Mouse (Mus musculus): ENCODE results near the gene Wdr41. TPM values are rescaled to one million over a fixed set of nuclear protein-coding genes. Genes with fewer than 3 reads are reported as not detected.

The Wdr41 gene
- polyA plus RNA-seq, 1 experiment from 2014 or later, result 20.7 TPM

- 84% methylated on average over 7 of the region's 7 CpGs for WGBS
- no peak overlapping the region for H3K4me3 ChIP-seq (replicated peaks)
- H3K4me2 ChIP-seq, result no peak overlapping the region
- no peak for ATAC-seq (ENCODE audit: insufficient read depth, low FRiP score, low read depth)
- H3K36me3 ChIP-seq, result no peaks in the 10 kb centered on the region
- no peak overlapping the region for H3K9ac ChIP-seq
- H3K27ac ChIP-seq, result no peak overlapping the region
- H3K4me1 ChIP-seq, result no peaks in the 10 kb centered on the region
- H3K9me3 ChIP-seq, result no peaks in the 10 kb centered on the region
- H3K27me3 ChIP-seq (replicated peaks), result no peaks in the 10 kb centered on the region
Observed at GRCm38 (mm10) chr13:95009261-95009660, 33.1 kb downstream of the Wdr41 start.

- Histone ChIP-seq H3K9me3 (no peaks in the 10 kb centered on the region), H3K4me3 (replicated peaks) (no peak overlapping the region), H3K27ac (no peak overlapping the region), H3K36me3 (no peaks in the 10 kb centered on the region), H3K27me3 (replicated peaks) (no peaks in the 10 kb centered on the region), H3K4me2 (no peak overlapping the region), H3K4me1 (no peaks in the 10 kb centered on the region), H3K9ac (no peak overlapping the region)
- WGBS, result 85% methylated on average over 7 of the region's 7 CpGs
- no peak for ATAC-seq (ENCODE audit: insufficient read depth, low FRiP score, low read depth)
Observed at GRCm38 (mm10) chr13:95011546-95012257, 35.6 kb downstream of the Wdr41 start.

GRCm38 (mm10) chr13:95017278-95017677 lies 41.1 kb downstream of the Wdr41 start:
- H3K27me3 ChIP-seq (replicated peaks), result no peaks in the 10 kb centered on the region
- H3K4me2 ChIP-seq, result no peak overlapping the region
- ATAC-seq (ENCODE audit: insufficient read depth, low FRiP score, low read depth), result no peak
- H3K9ac ChIP-seq, result no peak overlapping the region
- WGBS, result 88% methylated on average over 6 of the region's 6 CpGs
- no peaks in the 10 kb centered on the region for H3K36me3 ChIP-seq
- no peaks in the 10 kb centered on the region for H3K9me3 ChIP-seq
- no peak overlapping the region for H3K4me3 ChIP-seq (replicated peaks)
- H3K27ac ChIP-seq, result no peak overlapping the region
- H3K4me1 ChIP-seq, result 0 out of 2 replicates have a peak, but pooled peaks cover 4% of the 10 kb centered on the region

GRCm38 (mm10) chr13:95017916-95018315 lies 41.8 kb downstream of the Wdr41 start:
- no peak overlapping the region for H3K4me3 ChIP-seq (replicated peaks)
- H3K36me3 ChIP-seq, result no peaks in the 10 kb centered on the region
- no peak overlapping the region for H3K27ac ChIP-seq

DNA sequence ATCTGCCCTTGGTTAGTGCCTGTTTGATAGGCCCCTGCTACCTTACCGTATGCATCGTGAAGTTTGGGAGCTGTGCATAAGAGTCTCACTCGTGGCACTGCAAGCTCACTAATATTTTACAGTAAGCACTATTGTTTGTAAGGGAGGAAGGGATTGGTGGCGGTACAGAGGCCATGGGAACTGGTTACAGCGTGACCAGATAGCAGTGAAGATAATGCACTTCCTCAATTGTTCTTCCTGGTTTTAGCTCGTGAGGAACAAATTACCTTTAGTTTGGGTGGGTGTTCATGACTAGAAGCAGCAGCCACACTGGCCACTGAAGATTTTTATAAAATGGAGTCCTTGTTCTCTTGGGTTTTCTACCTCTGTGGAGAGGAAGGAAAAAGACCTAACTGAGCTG lies 43.2 kb downstream of the Wdr41 start:
- Histone ChIP-seq H3K27ac (no peak overlapping the region), H3K4me3 (replicated peaks) (no peak overlapping the region), H3K9ac (no peak overlapping the region), H3K9me3 (no peaks in the 10 kb centered on the region), H3K27me3 (replicated peaks) (no peaks in the 10 kb centered on the region), H3K4me1 (0 out of 2 replicates have a peak, but pooled peaks cover 4% of the 10 kb centered on the region), H3K4me2 (no peak overlapping the region), H3K36me3 (no peaks in the 10 kb centered on the region)
- no peak for ATAC-seq (ENCODE audit: insufficient read depth, low FRiP score, low read depth)
- 76% methylated on average over 6 of the region's 6 CpGs for WGBS

More at GRCm38 (mm10) chr13:95017916-95018315, 41.8 kb downstream of the Wdr41 start:
- H3K4me2 ChIP-seq, result no peak overlapping the region
- H3K9ac ChIP-seq, result no peak overlapping the region
- H3K9me3 ChIP-seq, result no peaks in the 10 kb centered on the region
- peak; percentile 58; the same call in 1 of the 2 replicates for ATAC-seq (ENCODE audit: insufficient read depth, low FRiP score, low read depth)
- 4% methylated on average over 9 of the region's 9 CpGs for WGBS
- no peaks in the 10 kb centered on the region for H3K27me3 ChIP-seq (replicated peaks)
- H3K4me1 ChIP-seq, result 0 out of 2 replicates have a peak, but pooled peaks cover 4% of the 10 kb centered on the region

- Histone ChIP-seq H3K27ac (no peak overlapping the region), H3K27me3 (replicated peaks) (no peaks in the 10 kb centered on the region), H3K36me3 (no peaks in the 10 kb centered on the region), H3K9me3 (no peaks in the 10 kb centered on the region), H3K4me3 (replicated peaks) (no peak overlapping the region), H3K4me1 (0 out of 2 replicates have a peak, but pooled peaks cover 4% of the 10 kb centered on the region), H3K9ac (no peak overlapping the region), H3K4me2 (no peak overlapping the region)
- no peak for ATAC-seq (ENCODE audit: insufficient read depth, low FRiP score, low read depth)
- WGBS, result 82% methylated on average over 6 of the region's 6 CpGs
Observed at GRCm38 (mm10) chr13:95020216-95020615, 44.1 kb downstream of the Wdr41 start.

- Histone ChIP-seq H3K27ac (no peak overlapping the region), H3K9ac (no peak overlapping the region), H3K4me3 (replicated peaks) (no peak overlapping the region), H3K9me3 (no peaks in the 10 kb centered on the region), H3K4me2 (no peak overlapping the region), H3K36me3 (no peaks in the 10 kb centered on the region), H3K27me3 (replicated peaks) (no peaks in the 10 kb centered on the region), H3K4me1 (no peaks in the 10 kb centered on the region)
- no peak for ATAC-seq (ENCODE audit: insufficient read depth, low FRiP score, low read depth)
- 89% methylated on average over 6 of the region's 6 CpGs for WGBS
Observed at GRCm38 (mm10) chr13:95030828-95031227, 54.7 kb downstream of the Wdr41 start.

GRCm38 (mm10) chr13:95032127-95032831 lies 56.1 kb downstream of the Wdr41 start:
- no peak for ATAC-seq (ENCODE audit: insufficient read depth, low FRiP score, low read depth)
- H3K27ac ChIP-seq, result no peak overlapping the region
- H3K9ac ChIP-seq, result no peak overlapping the region
- H3K9me3 ChIP-seq, result no peaks in the 10 kb centered on the region
- H3K4me3 ChIP-seq (replicated peaks), result no peak overlapping the region
- H3K27me3 ChIP-seq (replicated peaks), result no peaks in the 10 kb centered on the region
- no peaks in the 10 kb centered on the region for H3K4me1 ChIP-seq
- H3K36me3 ChIP-seq, result no peaks in the 10 kb centered on the region
- no peak overlapping the region for H3K4me2 ChIP-seq
- 77% methylated on average over 17 of the region's 17 CpGs for WGBS

DNA sequence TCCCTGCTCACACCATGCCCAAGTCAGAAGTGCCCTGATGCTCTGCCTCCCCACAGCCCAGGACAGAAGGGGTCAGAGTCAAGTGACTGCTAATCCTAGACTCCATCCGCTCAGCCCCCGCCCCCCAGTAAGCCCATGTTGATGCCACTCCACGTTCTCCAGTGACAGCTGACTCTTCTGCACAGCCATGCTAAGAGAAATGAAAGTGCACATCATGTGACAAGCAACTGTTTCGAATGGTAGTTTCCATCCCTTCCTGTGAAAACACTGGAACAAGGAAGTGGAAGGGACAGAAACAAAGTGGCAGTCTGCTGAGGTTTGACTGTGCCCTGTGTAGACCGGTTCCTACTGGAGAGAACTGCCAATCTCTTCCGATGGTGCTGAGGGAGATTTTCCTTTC lies 56.8 kb downstream of the Wdr41 start:
- H3K27me3 ChIP-seq (replicated peaks), result no peaks in the 10 kb centered on the region
- no peak for ATAC-seq (ENCODE audit: insufficient read depth, low FRiP score, low read depth)
- no peaks in the 10 kb centered on the region for H3K4me1 ChIP-seq
- H3K9ac ChIP-seq, result no peak overlapping the region
- H3K4me3 ChIP-seq (replicated peaks), result no peak overlapping the region
- no peaks in the 10 kb centered on the region for H3K36me3 ChIP-seq
- H3K27ac ChIP-seq, result no peak overlapping the region
- 73% methylated on average over 6 of the region's 6 CpGs for WGBS
- no peaks in the 10 kb centered on the region for H3K9me3 ChIP-seq
- no peak overlapping the region for H3K4me2 ChIP-seq

DNA sequence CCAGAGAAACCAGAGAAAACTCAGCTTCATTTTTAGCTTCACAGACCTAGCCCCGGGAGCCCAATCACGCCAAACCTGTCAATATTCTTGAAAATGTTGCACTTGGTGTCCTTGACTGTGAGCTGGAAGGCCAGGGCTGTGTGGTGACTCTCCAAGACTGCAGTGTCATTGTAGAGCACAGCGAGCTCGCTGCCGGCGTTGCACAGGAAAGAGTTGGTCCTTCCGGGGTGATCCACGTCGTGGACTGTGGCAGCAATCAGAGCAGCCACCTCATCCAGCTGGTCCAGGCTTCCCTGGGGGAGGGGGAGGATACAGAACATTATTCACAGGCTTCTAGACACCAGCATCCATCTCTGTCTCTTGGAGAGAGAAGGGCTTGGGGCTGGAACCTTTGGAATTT lies 58.0 kb downstream of the Wdr41 start:
- no peak overlapping the region for H3K9ac ChIP-seq
- H3K9me3 ChIP-seq, result no peaks in the 10 kb centered on the region
- no peaks in the 10 kb centered on the region for H3K36me3 ChIP-seq
- H3K27ac ChIP-seq, result no peak overlapping the region
- no peaks in the 10 kb centered on the region for H3K4me1 ChIP-seq
- ATAC-seq (ENCODE audit: insufficient read depth, low FRiP score, low read depth), result no peak
- no peak overlapping the region for H3K4me3 ChIP-seq (replicated peaks)
- 65% methylated on average over 9 of the region's 9 CpGs for WGBS
- H3K4me2 ChIP-seq, result no peak overlapping the region
- H3K27me3 ChIP-seq (replicated peaks), result no peaks in the 10 kb centered on the region

DNA sequence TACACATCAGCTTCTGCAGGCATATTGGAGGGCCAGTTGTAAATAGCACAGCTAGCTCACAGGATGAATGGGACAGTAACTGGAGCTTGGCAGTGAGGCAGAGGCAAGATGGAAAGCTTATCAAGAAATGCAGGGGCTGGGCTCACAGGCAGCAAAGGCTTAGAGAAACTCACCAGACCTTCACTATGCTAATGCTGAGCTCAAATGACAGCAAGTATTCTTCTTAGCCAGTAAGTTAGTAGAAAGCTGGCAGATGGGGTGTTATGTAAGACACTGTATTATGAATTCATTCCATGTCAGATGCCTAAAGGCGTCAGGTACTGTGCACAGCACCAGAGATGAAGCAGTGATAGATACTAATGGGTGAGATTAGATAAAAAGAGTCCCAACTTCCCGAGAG lies 58.6 kb downstream of the Wdr41 start:
- ATAC-seq (ENCODE audit: insufficient read depth, low FRiP score, low read depth), result no peak
- 50% methylated on average over 2 of the region's 2 CpGs for WGBS
- Histone ChIP-seq H3K27ac (no peak overlapping the region), H3K27me3 (replicated peaks) (no peaks in the 10 kb centered on the region), H3K9ac (no peak overlapping the region), H3K4me3 (replicated peaks) (no peak overlapping the region), H3K4me2 (no peak overlapping the region), H3K4me1 (no peaks in the 10 kb centered on the region), H3K36me3 (no peaks in the 10 kb centered on the region), H3K9me3 (no peaks in the 10 kb centered on the region)

DNA sequence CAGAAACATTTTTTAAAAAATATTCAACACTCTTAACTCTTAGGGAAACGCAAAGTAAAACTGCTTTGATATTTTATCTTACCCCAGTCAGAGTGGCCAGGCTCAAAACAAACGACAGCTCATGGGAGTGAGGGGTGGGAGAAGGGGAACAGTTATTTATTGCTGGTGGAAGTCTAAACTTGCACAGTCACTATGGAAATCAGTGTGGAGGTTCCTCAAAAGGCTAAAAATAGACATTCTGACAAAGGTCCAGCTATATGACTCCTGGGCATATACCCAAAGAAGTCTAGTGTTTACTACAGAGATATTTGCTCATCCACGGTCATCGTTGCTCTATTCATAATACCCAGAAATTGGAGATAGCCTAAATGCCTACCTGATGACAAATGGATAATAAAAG lies 62.1 kb downstream of the Wdr41 start:
- WGBS, result 41% methylated on average over 4 of the region's 4 CpGs

More for the DNA sequence above, 62.1 kb downstream of the Wdr41 start:
- no peak overlapping the region for H3K4me2 ChIP-seq
- H3K4me3 ChIP-seq (replicated peaks), result no peak overlapping the region
- H3K27me3 ChIP-seq (replicated peaks), result no peaks in the 10 kb centered on the region
- H3K9ac ChIP-seq, result no peak overlapping the region
- H3K9me3 ChIP-seq, result no peaks in the 10 kb centered on the region
- no peak overlapping the region for H3K27ac ChIP-seq
- no peak for ATAC-seq (ENCODE audit: insufficient read depth, low FRiP score, low read depth)
- H3K4me1 ChIP-seq, result no peaks in the 10 kb centered on the region
- no peaks in the 10 kb centered on the region for H3K36me3 ChIP-seq
